Mouse (Mus musculus) liver, embryonic 11.5 days (tissue): Measurements from ENCODE around the gene Srpx. TPM values are rescaled to one million over a fixed set of nuclear protein-coding genes. Genes with fewer than 3 reads are reported as not detected.

Experiments used
- ATAC-seq: fragments of 200-750 bp; cut with Nextera tagmentation; replicated peaks from 2 replicates; pipeline ENCODE4 v1.8.0; 2017; ENCODE audit warnings: moderate number of reproducible peaks, mild to moderate bottlenecking, moderate TSS enrichment, moderate library complexity; ENCODE audit not compliant: low FRiP score
- DNase-seq: peaks from one replicate; pipeline ENCODE4 v3.0.0-alpha.2; 2017; ENCODE audit warnings: low spot score
- H3K27ac ChIP-seq: fragments of 300-500 bp; sonication (generic); 2 replicates; pipeline ENCODE4 v1.5.1; 2014; ENCODE audit warnings: mild to moderate bottlenecking, low read depth, low read length, control low read depth
- H3K27me3 ChIP-seq: fragments of 300-500 bp; sonication (generic); replicated peaks from 2 replicates; pipeline ENCODE4 v1.6.1; 2014; ENCODE audit warnings: low read length, mixed read lengths; ENCODE audit not compliant: control insufficient read depth, insufficient read depth
- H3K36me3 ChIP-seq: fragments of 300-500 bp; sonication (generic); 2 replicates; pipeline ENCODE4 v1.6.1; 2014; ENCODE audit warnings: mild to moderate bottlenecking, low read length, moderate library complexity, mixed read lengths; ENCODE audit not compliant: control insufficient read depth, insufficient read depth
- H3K4me1 ChIP-seq: fragments of 300-500 bp; sonication (generic); replicated peaks from 2 replicates; pipeline ENCODE4 v1.6.1; 2014; ENCODE audit warnings: low read length, mixed read lengths; ENCODE audit not compliant: control insufficient read depth, insufficient read depth
- H3K4me2 ChIP-seq: fragments of 300-500 bp; sonication (generic); 2 replicates; pipeline ENCODE4 v1.6.1; 2014; ENCODE audit warnings: mild to moderate bottlenecking, control low read depth, moderate library complexity
- H3K4me3 ChIP-seq: fragments of 300-500 bp; sonication (generic); 2 replicates; pipeline ENCODE4 v1.5.1; 2014; ENCODE audit warnings: low read depth, low read length, control low read depth
- H3K9ac ChIP-seq: fragments of 300-500 bp; sonication (generic); 2 replicates; pipeline ENCODE4 v1.6.1; 2014; ENCODE audit warnings: low read depth, low read length, control low read depth
- H3K9me3 ChIP-seq: fragments of 300-500 bp; sonication (generic); 2 replicates; pipeline ENCODE4 v1.6.1; 2016; ENCODE audit warnings: low read length, inconsistent platforms, mixed read lengths; ENCODE audit not compliant: control insufficient read depth
- WGBS: fragments of 180-500 bp; shearing (Covaris S2); extraction: QIAGEN DNeasy Blood & Tissue Kit; methylation state at CpG from one replicate; pipeline ENCODE4 v1.1.7; 2014; 5-methylcytosine and 5-hydroxymethylcytosine counted together
- polyA plus RNA-seq: library from polyadenylated mRNA; unstranded; fragments of >200 nt; fragmentation: Nextera tagmentation; extraction: Ambion mirVana; gene quantifications from 2 replicates; pipeline ENCODE4 v1.2.1, GENCODE M21; 2014

Gene Srpx
- polyA plus RNA-seq, 1 experiment from 2014 or later = 2.2 TPM

DNA sequence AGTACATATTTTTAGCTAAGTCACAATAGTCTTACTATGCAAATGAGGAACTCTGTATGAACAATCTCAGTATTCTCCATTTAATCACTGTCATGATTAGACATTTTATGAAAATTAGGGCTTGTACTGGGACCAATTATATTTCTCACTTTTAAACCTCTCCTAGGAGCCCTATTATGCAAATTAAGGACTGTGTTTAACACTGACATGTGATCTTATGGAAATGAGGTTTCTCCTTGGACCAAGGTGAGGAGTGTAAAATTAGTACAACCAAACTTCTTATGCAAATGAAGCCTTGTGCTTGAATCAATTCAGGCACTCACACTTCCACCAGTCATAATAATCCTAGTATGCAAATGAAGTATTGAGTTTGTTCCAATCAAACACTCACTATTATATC, 107.3 kb downstream of the Srpx start:
- ATAC-seq (no peak), DNase-seq (no peak)
- Histone ChIP-seq H3K9me3 (no peaks in the 10 kb centered on the region), H3K27ac (no peak overlapping the region), H3K4me2 (no peak overlapping the region), H3K36me3 (no peaks in the 10 kb centered on the region), H3K27me3 (no peaks in the 10 kb centered on the region), H3K4me1 (no peaks in the 10 kb centered on the region), H3K9ac (no peak overlapping the region), H3K4me3 (no peak overlapping the region)

GRCm38 (mm10) chrX:10007675-10008270, 109.7 kb downstream of the Srpx start:
- H3K36me3 ChIP-seq = no peaks in the 10 kb centered on the region
- DNase-seq = no peak
- no peak overlapping the region for H3K4me2 ChIP-seq
- H3K4me1 ChIP-seq = no peaks in the 10 kb centered on the region
- 87% methylated on average over 1 of the region's 1 CpGs for WGBS
- no peaks in the 10 kb centered on the region for H3K27me3 ChIP-seq
- H3K4me3 ChIP-seq = no peak overlapping the region
- no peaks in the 10 kb centered on the region for H3K9me3 ChIP-seq
- H3K9ac ChIP-seq = no peak overlapping the region
- H3K27ac ChIP-seq = no peak overlapping the region
- no peak for ATAC-seq

DNA sequence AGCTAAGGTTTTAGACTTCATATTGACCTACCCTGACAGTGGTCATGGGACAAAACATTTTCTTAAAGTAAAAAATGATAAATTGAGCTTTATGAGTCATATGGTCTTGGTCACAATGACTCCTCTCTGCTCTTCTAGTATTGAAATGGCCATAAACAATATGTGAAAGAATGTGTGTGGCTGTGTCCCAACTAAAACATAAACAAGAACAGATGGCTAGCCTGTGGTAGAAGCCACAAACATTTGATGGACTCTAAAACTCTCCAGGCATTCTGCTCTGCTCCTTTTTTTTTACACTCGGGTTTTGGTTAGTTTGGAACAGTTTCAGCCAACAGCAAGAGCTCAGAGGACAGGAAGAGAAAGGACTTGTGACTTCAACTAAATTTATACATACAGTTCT, 111.6 kb downstream of the Srpx start:
- no peaks in the 10 kb centered on the region for H3K9me3 ChIP-seq
- H3K36me3 ChIP-seq = no peaks in the 10 kb centered on the region
- H3K4me2 ChIP-seq = no peak overlapping the region
- WGBS = 86% methylated on average over 1 of the region's 1 CpGs
- H3K4me3 ChIP-seq = no peak overlapping the region
- ATAC-seq (no peak), DNase-seq (no peak)
- no peaks in the 10 kb centered on the region for H3K4me1 ChIP-seq
- no peak overlapping the region for H3K9ac ChIP-seq
- no peak overlapping the region for H3K27ac ChIP-seq
- H3K27me3 ChIP-seq = no peaks in the 10 kb centered on the region

DNA sequence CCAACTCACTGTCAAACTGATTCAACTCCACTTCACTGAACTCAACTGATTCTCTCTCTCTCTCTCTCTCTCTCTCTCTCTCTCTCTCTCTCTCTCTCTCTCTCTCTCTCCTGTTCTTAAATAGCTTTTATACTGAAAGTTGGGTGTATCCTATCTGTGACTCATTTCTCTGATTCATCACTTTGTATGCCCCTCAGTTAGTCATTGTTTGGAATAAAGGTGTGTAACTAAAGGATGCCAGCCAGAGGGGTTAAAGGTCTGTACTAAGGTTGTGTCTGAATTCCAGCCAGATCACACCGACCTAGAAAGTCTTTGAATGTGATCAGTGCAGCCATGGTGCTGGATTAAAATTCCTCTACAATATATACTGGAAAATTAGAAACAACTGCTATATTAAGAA, 116.8 kb downstream of the Srpx start:
- Histone ChIP-seq H3K9me3 (no peaks in the 10 kb centered on the region), H3K27me3 (no peaks in the 10 kb centered on the region), H3K36me3 (no peaks in the 10 kb centered on the region), H3K4me2 (no peak overlapping the region), H3K4me1 (no peaks in the 10 kb centered on the region), H3K27ac (no peak overlapping the region), H3K9ac (no peak overlapping the region), H3K4me3 (no peak overlapping the region)
- WGBS = 67% methylated on average over 1 of the region's 1 CpGs
- ATAC-seq (no peak), DNase-seq (no peak)

Other genes starting within 250 kb of the Srpx start
- 1.7 and 2.0 TPM in 2 replicates for gene Sytl5, start 232.1 kb downstream of the Srpx start, polyA plus RNA-seq
- 9.6 and 9.7 TPM in 2 replicates for gene Rpgr, start 99.2 kb upstream of the Srpx start, polyA plus RNA-seq
- gene Otc, start 134.6 kb upstream of the Srpx start, polyA plus RNA-seq = 12.9 and 13.4 TPM in 2 replicates